Mouse (Mus musculus) heart, adult 8-10 months (tissue): ENCODE data around the gene 9430015G10Rik. TPM values are rescaled to one million over a fixed set of nuclear protein-coding genes. Genes with fewer than 3 reads are reported as not detected.
A peak's percentile ranks its signal among the peaks of the same experiment; 100 is the strongest.
"Not testable (repeated sequence)": the region's sequence is repeated elsewhere in the genome, so short reads cannot be mapped to it uniquely, and the experiment has no call there.

Experiments used
- DNase-seq: peaks from one replicate; pipeline ENCODE4 v3.0.0; 2022; ENCODE audit warnings: low spot score
- total RNA-seq, 4 experiments: library from RNA; stranded (reverse); gene quantifications; 2 replicates each; pipeline ENCODE4 v1.2.4; 2022

The 9430015G10Rik gene
- total RNA-seq, 4 experiments from 2014 or later = 2.1 to 3.3 (median 2.3) TPM

GRCm38 (mm10) chr4:156097770-156098366 lies 11.9 kb upstream of the 9430015G10Rik start:
- no peak for DNase-seq

- no peak for DNase-seq
These were observed 10.4 kb upstream of the 9430015G10Rik start for GRCm38 (mm10) chr4:156099427-156099826.

- DNase-seq = no peak
These were observed 9.3 kb upstream of the 9430015G10Rik start for GRCm38 (mm10) chr4:156100501-156100900.

DNA sequence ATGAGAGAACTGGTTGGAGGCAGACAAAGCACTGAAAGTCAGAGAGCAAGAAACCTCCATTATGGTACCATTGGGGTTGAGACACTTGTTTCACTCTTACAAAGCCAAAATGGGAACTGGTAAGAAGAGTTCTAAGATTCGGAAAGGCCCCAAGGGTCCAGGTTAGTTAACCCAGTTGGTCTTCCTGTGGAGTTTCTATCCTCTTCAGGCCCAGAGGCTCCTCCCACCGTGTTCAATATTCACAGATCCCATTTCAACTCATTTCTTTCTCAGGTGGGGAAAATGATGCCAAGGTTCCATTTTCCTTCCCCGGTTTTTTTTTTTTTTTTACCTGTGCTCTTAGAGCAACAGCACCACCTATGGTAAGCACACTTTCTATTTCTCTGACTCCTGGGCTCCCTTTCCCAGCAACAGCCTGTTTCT lies 8.3 kb upstream of the 9430015G10Rik start:
- DNase-seq = no peak

GRCm38 (mm10) chr4:156103342-156103741 lies 6.4 kb upstream of the 9430015G10Rik start:
- no peak for DNase-seq

DNA sequence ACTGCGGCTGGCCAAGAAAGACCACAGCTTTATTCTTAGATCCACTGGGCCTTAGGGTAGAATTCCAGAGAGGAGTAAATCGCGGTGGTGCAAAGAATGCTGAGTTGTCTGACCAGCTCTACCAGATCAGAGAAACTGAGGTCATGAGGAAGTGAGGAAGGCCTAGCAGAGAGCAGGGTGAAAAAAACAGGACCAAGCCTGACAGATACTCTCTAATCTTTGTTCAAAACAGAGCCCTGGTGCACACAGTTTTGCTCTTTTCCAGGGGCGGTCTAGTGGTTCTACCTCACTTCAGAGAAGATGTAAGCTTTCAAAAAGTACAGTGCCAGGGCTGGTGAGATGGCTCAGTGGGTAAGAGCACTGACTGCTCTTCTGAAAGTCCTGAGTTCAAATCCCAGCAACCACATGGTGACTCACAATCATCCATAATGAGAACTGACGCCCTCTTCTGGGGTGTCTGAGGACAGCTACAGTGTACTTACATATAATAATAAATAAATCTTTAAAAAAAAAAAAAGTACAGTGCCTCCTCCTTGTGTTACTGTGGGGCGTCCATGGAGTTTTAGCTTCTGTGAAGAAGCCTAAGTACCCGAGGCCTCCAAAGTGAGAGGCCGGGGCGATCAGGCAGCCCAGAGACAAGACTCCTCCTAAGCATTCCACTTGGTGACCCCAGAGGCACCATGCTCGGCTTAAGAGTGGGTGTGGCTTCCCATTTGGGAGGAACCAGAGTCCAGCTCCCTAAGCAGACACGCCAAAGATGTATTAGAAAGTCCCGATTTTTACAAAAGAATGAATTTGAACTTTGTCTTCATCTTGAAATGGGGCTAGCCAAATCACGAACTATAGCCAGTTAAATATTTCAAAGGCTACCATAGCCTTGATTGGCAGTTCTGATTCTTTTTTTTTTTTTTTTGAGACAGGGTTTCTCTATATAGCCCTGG lies 906 bp upstream of the 9430015G10Rik start:
- peak; percentile 41 for DNase-seq

- DNase-seq = no peak
These were observed 14.3 kb downstream of the 9430015G10Rik start for GRCm38 (mm10) chr4:156124077-156124476.

DNA sequence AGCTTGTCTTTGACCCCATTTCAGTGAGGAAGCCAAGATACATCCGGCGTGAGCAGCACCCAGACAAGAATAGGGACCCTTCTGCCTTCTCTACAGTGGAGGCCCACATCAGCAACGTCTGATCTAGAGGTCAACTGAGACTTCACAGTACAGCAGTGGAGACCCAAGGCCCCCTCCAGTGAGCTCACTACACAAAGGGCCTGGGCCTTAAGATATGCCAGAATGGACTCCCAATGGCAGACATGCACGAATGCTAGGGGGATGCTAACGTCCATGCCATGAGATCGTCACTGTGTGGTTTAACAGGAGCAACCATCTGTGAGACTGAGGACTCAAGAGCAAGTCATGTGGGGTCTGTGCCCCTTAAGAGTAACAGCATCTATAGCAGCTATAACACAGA lies 15.6 kb downstream of the 9430015G10Rik start:
- no peak for DNase-seq

GRCm38 (mm10) chr4:156126841-156127240 lies 17.1 kb downstream of the 9430015G10Rik start:
- DNase-seq = no peak

DNA sequence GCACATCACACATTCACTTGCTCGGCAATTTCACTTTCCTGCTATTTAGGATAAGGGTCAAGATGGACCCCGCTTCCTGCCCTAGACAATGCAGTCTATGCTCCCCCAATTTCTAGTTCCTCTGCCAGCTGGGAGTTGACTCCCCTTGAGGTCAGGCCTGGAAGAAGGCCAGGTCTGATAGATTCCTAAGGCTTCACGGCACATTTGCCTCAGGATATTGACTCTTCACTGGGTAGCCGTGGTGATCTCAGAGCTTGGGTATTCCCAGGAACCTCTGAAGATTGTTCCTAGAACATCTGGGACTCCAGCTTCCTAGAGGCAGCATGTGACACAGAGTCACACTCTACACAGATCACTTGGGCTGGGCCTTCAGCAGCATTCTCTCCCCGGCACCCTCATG lies 19.0 kb downstream of the 9430015G10Rik start:
- DNase-seq = no peak

DNA sequence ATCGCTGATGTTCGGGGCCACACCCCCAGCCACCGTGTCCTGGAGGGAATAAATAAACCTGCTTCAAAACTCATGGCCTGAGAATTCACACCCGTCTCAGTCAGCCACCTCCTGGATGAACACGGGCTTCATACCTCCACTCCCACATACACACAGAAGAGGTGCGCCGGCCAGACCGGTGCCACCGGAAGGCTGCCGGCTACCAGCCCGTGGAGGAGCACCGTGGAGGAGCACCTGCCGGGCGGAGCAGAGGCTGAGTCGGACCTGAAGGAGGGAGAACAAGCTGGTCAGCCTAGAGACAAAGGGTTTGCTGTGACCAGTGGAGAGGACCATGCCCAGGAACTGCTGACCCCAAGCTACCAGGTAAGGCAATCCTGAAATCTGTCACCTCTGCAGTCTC lies 20.7 kb downstream of the 9430015G10Rik start, which contains the start of gene Rnf223:
Gene Rnf223 (plus strand): TSS at position 78 of the 400 bp plus-strand sequence.
- no peak for DNase-seq

DNA sequence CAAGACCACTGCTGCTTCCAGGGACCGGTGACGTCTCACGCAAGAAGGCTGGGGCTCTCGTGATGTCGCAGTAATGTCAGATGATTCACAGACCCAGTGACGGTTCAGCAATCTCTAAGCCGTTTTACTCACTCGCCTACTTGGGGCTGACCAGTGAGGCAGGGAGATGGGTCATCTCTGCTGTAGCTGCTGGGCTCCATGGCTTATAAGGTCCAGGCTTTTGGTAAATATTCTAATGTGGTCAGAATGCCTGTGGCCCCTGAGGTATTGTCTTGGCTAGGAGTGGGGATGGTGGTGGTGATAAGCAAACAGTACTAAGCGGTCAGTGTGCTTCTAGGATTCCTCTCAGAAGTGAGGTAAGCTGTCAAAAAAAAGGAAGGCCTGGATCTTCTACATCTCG lies 21.2 kb downstream of the 9430015G10Rik start:
- no peak for DNase-seq

DNA sequence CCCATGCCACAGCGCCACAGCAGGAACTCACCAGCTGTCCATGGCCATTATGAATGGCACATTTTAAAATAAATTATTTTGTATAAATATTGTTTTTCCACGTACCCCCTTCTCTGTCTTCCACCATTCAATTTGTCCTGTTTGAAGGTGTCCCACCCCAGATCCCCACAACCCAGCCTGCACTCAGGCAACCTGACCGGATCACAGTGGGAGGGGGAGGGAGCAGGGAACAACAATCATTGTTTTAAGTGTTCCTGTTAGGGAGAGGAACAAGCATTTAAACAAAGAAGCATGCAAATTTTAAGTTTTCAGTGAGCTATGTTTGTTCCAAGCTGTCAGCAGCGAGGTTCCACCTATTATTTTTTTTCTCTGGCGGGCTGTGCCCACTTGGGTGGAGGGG lies 23.6 kb downstream of the 9430015G10Rik start:
- DNase-seq = no peak

- DNase-seq = no peak
These were observed 24.3 kb downstream of the 9430015G10Rik start for GRCm38 (mm10) chr4:156133943-156134605.

- no peak for DNase-seq
These were observed 25.3 kb downstream of the 9430015G10Rik start for GRCm38 (mm10) chr4:156135112-156135511.

DNA sequence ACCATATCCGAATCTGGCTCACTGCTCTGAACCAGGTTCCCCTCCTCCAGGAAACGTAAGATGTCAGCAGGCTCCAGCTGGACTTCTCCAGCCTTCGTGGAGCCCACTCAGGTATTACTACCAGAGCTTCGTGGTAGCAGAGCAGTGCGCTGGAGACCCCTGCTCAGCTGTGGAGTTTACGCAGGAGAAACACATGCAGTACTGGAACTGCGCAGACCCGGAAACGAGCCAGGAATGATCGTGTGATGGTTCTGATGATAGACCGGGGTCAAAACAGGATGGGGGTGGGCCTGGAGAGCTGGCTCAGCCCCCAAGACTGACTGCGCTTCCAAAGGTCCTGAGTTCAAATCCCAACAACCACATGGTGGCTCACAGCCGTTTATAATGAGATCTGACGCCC lies 26.0 kb downstream of the 9430015G10Rik start:
- DNase-seq = no peak

DNA sequence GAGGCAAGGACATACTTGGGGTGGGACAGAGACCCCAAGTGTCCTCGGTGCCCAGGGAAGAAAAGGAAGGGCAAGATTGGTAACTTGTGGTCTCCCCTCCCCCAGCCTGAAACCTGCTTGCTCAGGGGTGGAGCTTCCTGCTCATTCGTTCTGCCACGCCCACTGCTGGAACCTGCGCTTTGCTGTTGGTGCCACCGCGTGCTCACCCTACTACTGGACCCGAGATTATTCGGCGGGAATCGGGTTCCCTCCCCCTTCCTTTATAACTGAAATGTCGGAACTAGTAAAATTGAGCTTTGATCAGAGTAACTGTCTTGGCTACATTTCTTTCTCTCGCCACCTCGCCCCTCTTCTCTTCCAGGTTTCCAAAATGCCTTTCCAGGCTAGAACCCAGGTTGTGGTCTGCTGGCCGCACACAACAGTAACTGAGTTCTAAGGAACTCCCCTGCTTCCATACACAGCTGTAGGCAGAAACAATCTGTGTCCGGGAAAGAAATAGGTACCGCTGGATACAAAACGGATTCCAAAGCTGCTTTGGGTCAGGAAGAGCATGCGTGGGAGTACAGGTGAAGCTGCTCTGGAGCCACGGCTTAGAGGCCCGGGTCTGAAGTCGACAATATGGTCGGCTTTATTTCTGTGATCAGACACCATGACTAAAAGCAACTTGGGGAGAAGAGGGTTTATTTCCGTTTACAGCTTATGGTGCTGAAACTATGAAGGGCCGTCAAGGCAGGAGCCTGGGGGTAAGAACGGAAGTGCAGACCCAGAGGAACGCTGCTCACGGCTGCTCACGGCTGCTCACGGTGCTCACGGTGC lies 26.7 kb downstream of the 9430015G10Rik start:
- no peak for DNase-seq

GRCm38 (mm10) chr4:156150887-156151286 lies 41.1 kb downstream of the 9430015G10Rik start:
- DNase-seq = not testable (repeated sequence)

DNA sequence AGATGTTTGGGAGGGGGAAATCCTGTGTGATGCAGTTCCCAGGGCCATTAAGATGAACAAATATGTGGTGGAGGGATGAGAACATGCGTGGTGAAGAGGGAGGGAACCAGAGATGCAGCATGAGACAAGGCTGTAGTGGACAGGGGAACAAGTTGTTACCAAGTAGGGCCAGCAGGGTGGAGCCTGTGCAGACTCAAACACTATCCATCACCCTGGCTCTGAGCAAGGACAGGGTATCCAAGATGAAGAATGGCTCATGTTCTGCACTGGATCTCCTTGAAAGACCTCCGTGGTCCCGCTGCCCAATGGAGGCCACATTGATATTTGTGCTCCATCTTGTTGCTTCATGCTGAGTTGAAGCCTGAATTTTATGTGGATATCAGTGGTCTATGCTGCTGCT lies 45.0 kb downstream of the 9430015G10Rik start:
- no peak for DNase-seq

GRCm38 (mm10) chr4:156166477-156166876 lies 56.7 kb downstream of the 9430015G10Rik start:
- DNase-seq = no peak

DNA sequence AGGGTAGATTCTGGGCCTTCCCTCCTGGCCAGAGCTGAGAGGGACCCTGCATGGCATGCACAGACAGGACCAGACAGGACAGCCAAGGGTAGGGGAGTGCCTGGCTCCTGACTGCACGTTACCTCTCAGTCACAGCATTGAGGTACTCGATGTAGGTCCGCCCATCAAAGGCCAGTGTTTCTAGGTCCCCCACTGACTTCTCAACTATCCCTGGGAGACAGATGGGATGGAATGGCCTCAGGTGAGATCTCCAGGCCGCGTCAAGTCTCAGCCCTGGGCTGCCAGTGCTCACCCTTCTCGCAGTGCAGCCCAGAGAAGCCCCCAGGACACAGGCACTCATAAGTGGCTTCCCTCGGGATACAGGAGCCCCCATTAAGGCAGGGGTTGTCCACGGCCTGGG lies 58.8 kb downstream of the 9430015G10Rik start:
- DNase-seq = no peak
